Mouse (Mus musculus): ENCODE data around the gene Cd101. TPM values are rescaled to one million over a fixed set of nuclear protein-coding genes. Genes with fewer than 3 reads are reported as not detected.

The Cd101 gene
- polyA plus RNA-seq, 1 experiment: 1.9 TPM

DNA sequence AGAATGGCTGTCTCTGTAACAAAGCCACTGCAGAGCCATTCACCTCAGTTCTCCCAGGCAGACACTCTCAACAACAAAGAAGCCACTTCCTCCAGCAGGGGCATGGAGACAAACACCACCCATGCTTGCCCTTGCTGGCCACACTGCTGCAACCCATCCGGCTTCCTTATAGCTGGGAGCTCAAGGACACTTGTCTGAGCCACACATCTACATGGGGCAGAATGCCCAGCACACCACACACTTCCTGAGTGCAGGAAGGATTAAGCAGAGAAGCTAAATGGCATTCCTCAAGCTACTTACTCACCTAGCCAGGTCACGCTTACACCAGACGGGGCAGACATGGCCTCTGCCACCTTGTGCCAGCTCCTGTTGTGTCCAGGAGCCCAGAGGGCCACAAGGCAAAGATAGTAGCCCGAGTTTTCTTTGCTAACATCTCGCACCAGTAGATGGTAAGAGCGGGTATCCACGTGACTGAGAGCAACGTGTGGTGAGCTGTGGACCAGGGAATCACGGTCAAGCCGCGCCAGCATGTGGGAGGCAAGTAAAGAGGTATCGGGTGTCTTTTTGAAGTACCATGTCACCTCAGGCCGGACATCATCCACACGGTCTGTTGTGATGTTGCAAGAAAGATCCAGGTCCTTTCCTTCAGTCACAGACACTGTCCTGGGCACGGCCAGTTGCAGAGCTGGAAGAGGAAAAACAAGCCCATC is 43.3 kb upstream of the Cd101 start:
- H3K4me1 ChIP-seq (ENCODE audit: control insufficient read depth, insufficient read depth, insufficient read length): no peaks in the 10 kb centered on the region; the same call in 1 of the 2 replicates

DNA sequence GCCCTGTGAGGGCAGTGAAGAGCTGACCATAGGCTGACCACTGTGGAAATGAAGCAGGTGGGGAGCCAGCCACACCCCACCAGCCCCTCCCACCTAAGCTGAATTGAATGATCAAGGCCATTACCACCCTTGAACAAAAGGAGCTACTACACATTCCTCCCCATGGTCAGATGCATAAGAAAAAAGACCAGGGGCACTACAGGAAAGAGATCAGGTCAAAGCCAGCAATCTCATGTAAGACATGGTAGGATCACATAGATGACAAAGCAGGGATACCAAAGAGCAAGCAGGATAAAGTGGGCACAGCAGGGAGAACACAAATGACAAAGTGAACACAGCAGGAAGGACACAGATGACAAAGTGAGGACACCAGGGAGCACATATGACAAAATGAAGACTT is 42.2 kb upstream of the Cd101 start:
- Histone ChIP-seq H3K36me3 (ENCODE audit: control insufficient read depth, insufficient read depth, low read length) (no peaks in the 10 kb centered on the region), H3K27me3 (ENCODE audit: control insufficient read depth, insufficient read depth, low read length) (no peaks in the 10 kb centered on the region), H3K27ac (ENCODE audit: insufficient read depth, low read length) (no peak overlapping the region), H3K4me3 (ENCODE audit: extremely low read depth, insufficient read depth, insufficient read length) (no peak overlapping the region), H3K4me1 (ENCODE audit: control insufficient read depth, insufficient read depth, insufficient read length) (no peaks in the 10 kb centered on the region; the same call in 1 of the 2 replicates)
- DNase-seq (ENCODE audit: low read depth in 1 of 2, low spot score in 2 of 2): no peak
- no peak for TF ChIP-seq CTCF (IDR thresholded peaks at IDR 0.05; ENCODE audit: extremely low read depth, insufficient read depth, insufficient read length, insufficient replicate concordance)

More for the DNA sequence above, 43.3 kb upstream of the Cd101 start:
- 86% methylated on average over 15 of the region's 15 CpGs for WGBS
- Histone ChIP-seq H3K4me3 (ENCODE audit: extremely low read depth, insufficient read depth, insufficient read length) (no peak overlapping the region), H3K27ac (ENCODE audit: insufficient read depth, low read length) (no peak overlapping the region), H3K36me3 (ENCODE audit: control insufficient read depth, insufficient read depth, low read length) (no peaks in the 10 kb centered on the region), H3K27me3 (ENCODE audit: control insufficient read depth, insufficient read depth, low read length) (no peaks in the 10 kb centered on the region)
- no peak for DNase-seq (ENCODE audit: low read depth in 1 of 2, low spot score in 2 of 2)
- TF ChIP-seq POLR2A (IDR thresholded peaks at IDR 0.05; ENCODE audit: low read depth, low read length): no peak
- no peak for TF ChIP-seq CTCF (IDR thresholded peaks at IDR 0.05; ENCODE audit: extremely low read depth, insufficient read depth, insufficient read length, insufficient replicate concordance)

DNA sequence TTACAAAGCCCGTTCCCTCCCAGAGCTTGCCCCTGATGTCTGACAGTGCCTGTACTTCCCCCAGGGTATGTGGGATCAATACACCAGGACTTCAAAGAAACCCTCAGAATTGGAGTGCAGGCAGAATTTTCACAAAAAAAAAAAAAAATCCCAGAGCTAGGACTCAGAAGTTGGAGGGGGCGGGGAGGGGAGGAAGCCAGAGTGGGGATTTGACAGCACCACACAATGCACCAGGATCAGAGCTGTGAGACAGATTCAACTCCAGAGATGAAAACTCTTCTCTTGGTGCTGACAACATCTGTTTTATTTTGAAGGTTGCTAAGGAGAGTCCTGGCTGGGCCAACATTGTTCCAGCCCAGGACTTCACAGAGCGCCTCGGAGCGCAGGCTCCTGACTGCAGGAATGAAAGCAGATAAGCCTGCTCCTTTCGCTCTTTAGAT is 41.5 kb upstream of the Cd101 start:
- TF ChIP-seq POLR2A (IDR thresholded peaks at IDR 0.05; ENCODE audit: low read depth, low read length) (no peak), CTCF (IDR thresholded peaks at IDR 0.05; ENCODE audit: extremely low read depth, insufficient read depth, insufficient read length, insufficient replicate concordance) (no peak)
- no peaks in the 10 kb centered on the region for H3K36me3 ChIP-seq (ENCODE audit: control insufficient read depth, insufficient read depth, low read length)
- H3K4me3 ChIP-seq (ENCODE audit: extremely low read depth, insufficient read depth, insufficient read length): no peak overlapping the region
- no peak overlapping the region for H3K27ac ChIP-seq (ENCODE audit: insufficient read depth, low read length)
- no peaks in the 10 kb centered on the region for H3K27me3 ChIP-seq (ENCODE audit: control insufficient read depth, insufficient read depth, low read length)
- no peaks in the 10 kb centered on the region; the same call in 1 of the 2 replicates for H3K4me1 ChIP-seq (ENCODE audit: control insufficient read depth, insufficient read depth, insufficient read length)
- WGBS: 96% methylated on average over 6 of the region's 6 CpGs
- DNase-seq (ENCODE audit: low read depth in 1 of 2, low spot score in 2 of 2): no peak

DNA sequence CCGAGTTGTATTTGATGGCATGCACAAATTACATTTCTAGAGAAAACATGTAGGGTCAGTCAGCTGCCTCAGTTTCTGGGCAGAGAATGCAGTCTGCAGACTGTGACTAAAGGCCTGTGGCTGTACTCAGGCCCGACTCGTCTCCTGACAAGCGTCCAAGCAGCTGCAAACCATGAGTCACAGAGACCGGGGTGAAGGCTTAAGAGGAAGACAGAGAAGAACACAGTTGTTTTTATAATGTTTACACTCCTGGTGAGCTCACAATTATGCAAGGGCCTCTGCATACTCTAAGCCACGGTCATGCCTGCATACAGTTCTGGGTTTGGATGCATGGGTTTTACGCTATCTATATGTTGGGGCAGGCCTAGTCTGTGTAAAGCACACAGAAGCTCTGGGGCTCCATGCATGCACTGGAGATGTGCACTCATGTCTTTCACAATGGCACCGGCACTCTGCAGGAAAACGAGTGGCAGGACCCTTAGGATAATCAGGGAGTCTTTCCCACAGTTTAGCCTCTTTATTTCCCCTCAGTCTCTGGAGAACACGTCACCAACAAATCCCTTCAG is 41.0 kb upstream of the Cd101 start:
- Histone ChIP-seq H3K27me3 (ENCODE audit: control insufficient read depth, insufficient read depth, low read length) (no peaks in the 10 kb centered on the region), H3K36me3 (ENCODE audit: control insufficient read depth, insufficient read depth, low read length) (no peaks in the 10 kb centered on the region), H3K4me3 (ENCODE audit: extremely low read depth, insufficient read depth, insufficient read length) (no peak overlapping the region), H3K4me1 (ENCODE audit: control insufficient read depth, insufficient read depth, insufficient read length) (no peaks in the 10 kb centered on the region; the same call in 1 of the 2 replicates), H3K27ac (ENCODE audit: insufficient read depth, low read length) (no peak overlapping the region)
- DNase-seq (ENCODE audit: low read depth in 1 of 2, low spot score in 2 of 2): no peak
- WGBS: 83% methylated on average over 10 of the region's 10 CpGs
- TF ChIP-seq POLR2A (IDR thresholded peaks at IDR 0.05; ENCODE audit: low read depth, low read length) (no peak), CTCF (IDR thresholded peaks at IDR 0.05; ENCODE audit: extremely low read depth, insufficient read depth, insufficient read length, insufficient replicate concordance) (no peak)

DNA sequence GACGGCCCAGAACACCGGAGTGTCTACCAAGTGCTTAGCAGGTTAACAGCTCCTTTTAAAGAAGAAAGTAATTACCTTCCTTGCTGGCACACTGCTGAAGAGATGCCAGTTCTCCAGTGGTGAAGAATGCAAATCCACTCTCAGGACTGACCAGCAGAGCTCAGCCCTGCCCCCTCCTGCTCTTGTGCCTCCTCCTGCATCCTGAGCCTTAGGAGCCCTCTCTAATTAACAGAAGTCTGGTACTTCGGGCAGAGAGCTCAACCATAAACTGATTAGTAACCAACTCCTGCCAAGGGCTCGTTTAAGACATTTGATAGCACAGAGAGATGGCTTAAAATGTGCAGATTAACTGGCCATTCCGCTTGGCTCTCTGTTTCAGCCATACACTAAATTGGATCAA is 39.3 kb upstream of the Cd101 start:
- Histone ChIP-seq H3K36me3 (ENCODE audit: control insufficient read depth, insufficient read depth, low read length) (no peaks in the 10 kb centered on the region), H3K4me1 (ENCODE audit: control insufficient read depth, insufficient read depth, insufficient read length) (no peaks in the 10 kb centered on the region; the same call in 1 of the 2 replicates), H3K27me3 (ENCODE audit: control insufficient read depth, insufficient read depth, low read length) (no peaks in the 10 kb centered on the region), H3K27ac (ENCODE audit: insufficient read depth, low read length) (no peak overlapping the region), H3K4me3 (ENCODE audit: extremely low read depth, insufficient read depth, insufficient read length) (no peak overlapping the region)
- no peak for DNase-seq (ENCODE audit: low read depth in 1 of 2, low spot score in 2 of 2)
- 82% methylated on average over 5 of the region's 5 CpGs for WGBS
- no peak for TF ChIP-seq POLR2A (IDR thresholded peaks at IDR 0.05; ENCODE audit: low read depth, low read length)
- TF ChIP-seq CTCF (IDR thresholded peaks at IDR 0.05; ENCODE audit: extremely low read depth, insufficient read depth, insufficient read length, insufficient replicate concordance): no peak

DNA sequence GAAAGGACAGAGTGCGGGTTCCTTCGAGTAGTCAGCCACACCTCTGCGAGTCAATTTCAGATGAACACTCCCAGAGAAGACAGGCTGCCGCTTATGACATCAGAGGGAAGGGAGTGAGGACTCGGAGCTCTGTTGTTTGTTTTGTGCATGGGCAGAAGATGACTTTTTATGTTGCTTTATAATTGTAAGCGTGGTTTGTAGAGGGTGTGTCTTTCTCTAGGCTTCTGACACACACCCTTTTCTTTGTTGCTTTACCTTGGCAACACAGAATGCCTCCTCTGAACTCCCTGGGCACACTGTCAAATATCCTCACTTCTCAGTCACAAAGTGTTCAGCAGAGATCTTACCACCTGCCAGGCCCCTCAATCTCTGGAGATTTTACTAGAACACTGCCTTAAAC is 36.8 kb upstream of the Cd101 start:
- TF ChIP-seq CTCF (IDR thresholded peaks at IDR 0.05; ENCODE audit: extremely low read depth, insufficient read depth, insufficient read length, insufficient replicate concordance) (no peak), POLR2A (IDR thresholded peaks at IDR 0.05; ENCODE audit: low read depth, low read length) (no peak)
- no peak overlapping the region for H3K27ac ChIP-seq (ENCODE audit: insufficient read depth, low read length)
- 78% methylated on average over 6 of the region's 6 CpGs for WGBS
- no peaks in the 10 kb centered on the region for H3K36me3 ChIP-seq (ENCODE audit: control insufficient read depth, insufficient read depth, low read length)
- H3K4me1 ChIP-seq (ENCODE audit: control insufficient read depth, insufficient read depth, insufficient read length): no peaks in the 10 kb centered on the region
- DNase-seq (ENCODE audit: low read depth in 1 of 2, low spot score in 2 of 2): peak in 1 of 2 experiments; percentile 35
- H3K27me3 ChIP-seq (ENCODE audit: control insufficient read depth, insufficient read depth, low read length): no peaks in the 10 kb centered on the region
- H3K4me3 ChIP-seq (ENCODE audit: extremely low read depth, insufficient read depth, insufficient read length): no peak overlapping the region

Data from spleen, adult 2 months (tissue).